Mouse (Mus musculus) lung, embryonic 16.5 days (tissue): ENCODE measurements around the gene Ttc14. TPM values are rescaled to one million over a fixed set of nuclear protein-coding genes. Genes with fewer than 3 reads are reported as not detected.

Source experiments
- ATAC-seq: fragments of 200-750 bp; cut with Nextera tagmentation; 2 replicates; pipeline ENCODE4 v1.8.0; 2017; ENCODE audit warnings: low read depth, mild to moderate bottlenecking, moderate library complexity
- H3K27ac ChIP-seq: fragments of 300-500 bp; sonication (generic); 2 replicates; pipeline ENCODE4 v1.5.1; 2014; ENCODE audit warnings: mild to moderate bottlenecking, control low read depth, low read length
- H3K27me3 ChIP-seq: fragments of 300-500 bp; sonication (generic); 2 replicates; pipeline ENCODE4 v1.6.1; 2014; ENCODE audit warnings: low read depth, low read length, mixed read lengths; ENCODE audit not compliant: control insufficient read depth, insufficient read depth
- H3K36me3 ChIP-seq: fragments of 300-500 bp; sonication (generic); 2 replicates; pipeline ENCODE4 v1.6.1; 2014; ENCODE audit warnings: low read length; ENCODE audit not compliant: control insufficient read depth, insufficient read depth
- H3K4me1 ChIP-seq: fragments of 300-500 bp; sonication (generic); replicated peaks from 2 replicates; pipeline ENCODE4 v1.6.1; 2014; ENCODE audit warnings: low read length, mixed read lengths; ENCODE audit not compliant: control insufficient read depth, insufficient read depth
- H3K4me2 ChIP-seq: fragments of 300-500 bp; sonication (generic); 2 replicates; pipeline ENCODE4 v1.6.1; 2014; ENCODE audit warnings: low read depth, low read length, control low read depth
- H3K4me3 ChIP-seq: fragments of 300-500 bp; sonication (generic); 2 replicates; pipeline ENCODE4 v1.5.1; 2014; ENCODE audit warnings: mild to moderate bottlenecking, low read length, control low read depth
- H3K9ac ChIP-seq: fragments of 300-500 bp; sonication (generic); 2 replicates; pipeline ENCODE4 v1.6.1; 2014; ENCODE audit warnings: low read length, control low read depth
- H3K9me3 ChIP-seq: fragments of 300-500 bp; sonication (generic); 2 replicates; pipeline ENCODE4 v1.6.1; 2016; ENCODE audit warnings: low read length; ENCODE audit not compliant: control insufficient read depth
- WGBS: fragments of 180-500 bp; shearing (Covaris S2); extraction: QIAGEN DNeasy Blood & Tissue Kit; methylation state at CpG from one replicate; pipeline ENCODE4 v1.1.7; 2014; 5-methylcytosine and 5-hydroxymethylcytosine counted together
- polyA plus RNA-seq: library from polyadenylated mRNA; unstranded; fragments of >200 nt; fragmentation: Nextera tagmentation; extraction: Ambion mirVana; gene quantifications from 2 replicates; pipeline ENCODE4 v1.2.1, GENCODE M21; 2015

The Ttc14 gene
- polyA plus RNA-seq: 58.4 and 58.5 TPM in 2 replicates

DNA sequence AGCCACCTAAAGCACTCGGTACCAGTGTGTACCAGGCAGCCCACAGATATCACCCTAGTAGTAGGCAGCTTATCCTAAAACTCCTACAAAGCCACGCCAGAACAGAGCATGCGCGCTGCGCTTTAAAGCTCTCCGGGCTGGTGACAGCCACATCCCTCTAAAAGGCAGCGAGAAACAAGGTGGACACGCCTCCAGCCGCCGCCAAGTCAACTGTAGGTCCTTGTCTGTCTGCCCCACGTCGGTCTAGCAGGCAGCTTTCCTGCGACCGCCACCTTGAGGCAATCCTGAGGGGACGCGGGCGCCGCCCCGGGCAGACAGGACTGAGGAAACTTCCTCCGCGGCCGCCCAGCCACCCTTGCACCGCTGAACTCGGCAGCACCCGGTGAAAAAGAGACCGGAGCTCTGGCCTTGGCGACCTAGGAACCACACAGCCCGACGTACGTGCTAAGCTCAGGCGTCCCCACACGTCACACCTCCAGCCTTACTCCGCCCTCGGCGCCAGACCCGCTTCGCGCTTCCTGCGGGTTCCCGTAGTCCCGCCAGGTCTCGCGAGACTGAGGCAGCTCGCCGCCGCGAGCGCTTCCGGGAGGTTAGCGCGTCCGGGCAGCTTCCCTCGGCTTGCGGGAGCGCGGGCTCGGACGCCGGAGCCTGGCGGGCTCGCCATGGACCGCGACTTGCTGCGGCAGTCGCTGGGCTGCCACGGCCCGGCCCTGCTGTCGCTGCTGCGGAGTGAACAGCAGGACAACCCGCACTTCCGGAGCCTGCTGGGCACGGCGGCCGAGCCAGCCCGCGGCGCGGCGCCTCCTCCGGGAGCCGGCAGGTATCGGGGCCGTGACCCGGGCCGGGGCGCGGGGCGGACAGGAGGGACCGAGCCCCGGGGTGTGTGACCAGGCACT, at the start of gene Ttc14:
Gene Ttc14, plus strand, starts transcription at position 216 of the 896 bp plus-strand sequence.
- Histone ChIP-seq H3K9me3 (no peaks in the 10 kb centered on the region), H3K27ac (peak within 1 kb of the TSS; percentile 100), H3K27me3 (no peaks in the 10 kb centered on the region), H3K4me2 (peak within 1 kb of the TSS; percentile 76), H3K9ac (peak within 1 kb of the TSS; percentile 99), H3K4me3 (peak within 1 kb of the TSS; percentile 93), H3K36me3 (peaks cover 8% of the 10 kb centered on the region), H3K4me1 (peaks cover 14% of the 10 kb centered on the region)
- ATAC-seq: peak; percentile 99
- under 1% methylated on average over 90 of the region's 90 CpGs for WGBS

DNA sequence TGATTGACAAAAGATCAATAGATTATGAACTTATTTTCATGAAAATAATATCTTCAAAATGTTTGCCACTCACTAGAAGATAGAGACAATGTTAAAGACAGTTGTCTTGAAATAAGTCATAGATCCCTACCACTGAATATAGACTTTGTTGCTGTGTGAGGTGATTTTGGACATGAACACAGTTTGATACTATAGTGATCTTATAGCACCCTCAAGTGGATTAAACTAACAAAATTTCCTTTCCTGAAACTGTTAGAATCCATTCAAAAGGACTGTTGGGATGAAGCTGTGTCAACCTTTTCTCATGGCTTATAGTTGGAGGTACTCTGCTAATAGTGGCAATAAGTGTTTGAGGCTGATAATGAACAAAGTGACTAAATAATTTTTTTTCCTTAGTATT, 8.7 kb upstream of the Ttc14 start:
- Histone ChIP-seq H3K4me2 (no peak overlapping the region), H3K9ac (no peak overlapping the region), H3K27ac (no peak overlapping the region), H3K27me3 (no peaks in the 10 kb centered on the region), H3K9me3 (no peaks in the 10 kb centered on the region), H3K4me3 (no peak overlapping the region), H3K4me1 (no peaks in the 10 kb centered on the region), H3K36me3 (no peaks in the 10 kb centered on the region)
- no peak for ATAC-seq

DNA sequence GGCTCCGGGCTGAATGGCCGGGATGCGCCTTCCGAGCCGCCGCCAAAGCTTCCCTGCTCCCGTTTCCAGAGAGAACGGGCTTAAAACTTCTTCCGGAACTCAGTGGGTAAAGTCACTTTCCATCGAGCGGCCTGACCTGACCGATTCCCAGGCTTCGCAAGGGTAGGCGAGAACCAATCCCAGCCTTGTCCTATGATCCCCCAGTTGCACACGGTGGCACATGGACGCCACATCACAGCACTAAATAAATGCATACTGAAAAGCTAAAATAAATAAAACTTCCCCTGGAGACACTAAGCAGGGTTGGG, 835 bp downstream of the Ttc14 start:
- H3K9me3 ChIP-seq: no peaks in the 10 kb centered on the region

DNA sequence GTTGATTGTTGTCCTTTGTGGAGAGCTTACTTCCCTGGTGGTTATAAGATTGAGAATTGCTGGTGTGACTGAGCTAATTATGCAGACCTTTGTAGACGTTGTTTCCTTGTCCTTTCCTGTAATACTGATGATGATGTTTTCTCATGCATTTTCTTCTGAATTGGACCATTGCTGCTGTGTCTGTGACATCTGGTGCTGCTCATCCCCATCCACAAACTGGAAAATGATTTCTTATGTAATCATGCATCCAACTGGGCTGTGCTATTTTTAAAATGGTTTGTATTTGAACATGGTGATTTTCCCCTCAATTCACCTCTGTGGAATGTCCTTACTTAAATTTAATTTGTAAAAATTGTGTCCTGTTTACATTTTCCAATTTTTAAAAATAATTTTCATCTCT, 7.5 kb downstream of the Ttc14 start:
- Histone ChIP-seq H3K27me3 (no peaks in the 10 kb centered on the region), H3K9ac (no peak overlapping the region), H3K27ac (no peak overlapping the region), H3K4me2 (no peak overlapping the region), H3K36me3 (peaks cover 29% of the 10 kb centered on the region), H3K4me1 (no peaks in the 10 kb centered on the region), H3K4me3 (no peak overlapping the region), H3K9me3 (no peaks in the 10 kb centered on the region)
- WGBS: 82% methylated on average over 1 of the region's 1 CpGs
- ATAC-seq: no peak

More for the DNA sequence above, 835 bp downstream of the Ttc14 start:
- H3K4me1 ChIP-seq: peaks cover 14% of the 10 kb centered on the region
- H3K36me3 ChIP-seq: peaks cover 11% of the 10 kb centered on the region
- under 1% methylated on average over 16 of the region's 16 CpGs for WGBS
- H3K4me3 ChIP-seq: peak overlapping the region; percentile 93
- peak overlapping the region; percentile 100 for H3K27ac ChIP-seq
- peak overlapping the region; percentile 66 for H3K4me2 ChIP-seq
- no peak; the same call in 1 of the 2 replicates for ATAC-seq
- H3K27me3 ChIP-seq: no peaks in the 10 kb centered on the region
- H3K9ac ChIP-seq: peak overlapping the region; percentile 99

DNA sequence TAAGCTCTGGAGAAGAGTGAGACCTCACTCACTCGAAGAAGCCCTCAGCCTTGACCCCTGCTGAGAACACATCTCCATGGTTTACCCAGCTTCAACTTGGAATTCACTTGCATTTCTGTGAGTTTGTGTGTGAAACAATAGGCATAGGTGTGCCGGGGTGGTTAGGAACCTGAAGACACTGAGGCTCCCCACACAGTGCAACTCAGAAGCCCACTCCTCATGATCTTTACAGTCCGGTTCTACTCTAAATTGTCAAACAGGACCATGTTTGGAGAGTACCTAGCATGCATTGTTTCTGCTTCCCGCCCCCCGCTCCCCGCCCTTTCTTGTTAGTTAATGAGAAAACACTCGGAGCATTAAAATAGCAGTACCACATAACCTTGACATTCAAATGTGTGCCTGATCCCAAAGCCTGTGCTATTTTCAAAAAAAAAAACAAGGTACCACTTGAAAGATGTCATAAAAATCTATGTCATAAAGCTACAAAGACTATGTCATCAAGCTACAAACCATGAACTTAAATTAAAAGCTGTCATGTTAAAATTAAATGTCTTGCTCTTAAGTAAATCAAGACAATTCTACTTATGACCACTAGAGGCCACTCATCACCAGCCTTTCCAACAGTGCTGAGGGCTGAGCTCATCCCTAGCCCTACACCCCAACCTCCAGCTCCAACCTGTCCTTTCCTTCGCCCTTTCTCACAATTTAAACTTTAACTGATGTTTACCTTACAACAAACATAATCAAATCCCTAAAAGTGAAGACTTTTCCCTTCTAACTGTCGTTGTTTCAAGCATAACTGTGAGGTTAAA, 24.7 kb downstream of the Ttc14 start:
- Histone ChIP-seq H3K4me3 (no peak overlapping the region), H3K27ac (no peak overlapping the region), H3K4me1 (no peaks in the 10 kb centered on the region), H3K27me3 (no peaks in the 10 kb centered on the region), H3K9me3 (no peaks in the 10 kb centered on the region), H3K4me2 (no peak overlapping the region), H3K36me3 (no peaks in the 10 kb centered on the region), H3K9ac (no peak overlapping the region)
- WGBS: 35% methylated on average over 9 of the region's 9 CpGs
- peak; percentile 54; the same call in 1 of the 2 replicates for ATAC-seq

DNA sequence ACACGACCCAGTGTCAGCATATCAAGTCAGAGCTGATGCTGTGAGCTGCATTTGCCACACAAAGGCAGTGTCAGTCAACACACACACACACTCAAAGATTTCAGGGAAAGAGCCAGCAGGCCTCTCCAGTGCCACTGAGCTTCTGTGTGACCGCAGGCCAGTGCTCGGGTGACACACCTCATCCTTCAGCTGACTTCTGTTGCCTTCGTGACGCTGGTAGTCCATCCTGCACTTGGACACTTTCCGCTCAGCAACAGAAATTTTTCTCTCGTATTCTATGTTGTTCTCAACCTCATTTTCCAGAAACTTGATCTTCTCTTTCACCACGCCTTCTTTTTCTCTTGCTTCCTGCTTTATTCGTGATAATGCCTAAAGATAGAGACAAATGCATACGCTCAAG, 32.7 kb downstream of the Ttc14 start:
- H3K9me3 ChIP-seq: no peaks in the 10 kb centered on the region
- no peak overlapping the region for H3K27ac ChIP-seq
- no peak overlapping the region for H3K4me2 ChIP-seq
- ATAC-seq: no peak
- H3K9ac ChIP-seq: no peak overlapping the region
- no peaks in the 10 kb centered on the region for H3K27me3 ChIP-seq
- H3K36me3 ChIP-seq: no peaks in the 10 kb centered on the region
- no peaks in the 10 kb centered on the region for H3K4me1 ChIP-seq
- WGBS: 66% methylated on average over 10 of the region's 10 CpGs
- no peak overlapping the region for H3K4me3 ChIP-seq

DNA sequence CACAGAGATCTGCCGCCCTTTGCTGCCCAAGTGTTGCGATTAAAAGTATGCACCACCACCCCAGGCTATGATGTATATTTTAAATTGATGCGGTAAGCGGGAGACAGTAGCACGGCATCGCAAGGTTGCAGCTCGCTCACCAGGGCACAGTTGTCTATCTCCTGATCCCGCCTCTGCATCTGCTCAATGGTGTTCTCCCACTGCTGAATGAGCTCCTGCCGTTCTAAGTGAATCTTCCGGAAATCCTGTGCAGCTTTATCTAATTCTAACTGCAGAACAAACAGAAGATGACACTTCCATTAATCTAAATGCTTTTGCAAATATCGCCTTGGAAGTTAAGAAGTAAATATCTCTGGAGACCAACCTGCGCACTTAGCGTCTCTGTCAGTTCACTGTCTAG, 36.9 kb downstream of the Ttc14 start:
- WGBS: 84% methylated on average over 13 of the region's 13 CpGs
- Histone ChIP-seq H3K9ac (no peak overlapping the region), H3K27ac (no peak overlapping the region), H3K27me3 (no peaks in the 10 kb centered on the region), H3K36me3 (no peaks in the 10 kb centered on the region), H3K4me1 (no peaks in the 10 kb centered on the region), H3K4me3 (no peak overlapping the region), H3K9me3 (no peaks in the 10 kb centered on the region), H3K4me2 (no peak overlapping the region)
- ATAC-seq: no peak

DNA sequence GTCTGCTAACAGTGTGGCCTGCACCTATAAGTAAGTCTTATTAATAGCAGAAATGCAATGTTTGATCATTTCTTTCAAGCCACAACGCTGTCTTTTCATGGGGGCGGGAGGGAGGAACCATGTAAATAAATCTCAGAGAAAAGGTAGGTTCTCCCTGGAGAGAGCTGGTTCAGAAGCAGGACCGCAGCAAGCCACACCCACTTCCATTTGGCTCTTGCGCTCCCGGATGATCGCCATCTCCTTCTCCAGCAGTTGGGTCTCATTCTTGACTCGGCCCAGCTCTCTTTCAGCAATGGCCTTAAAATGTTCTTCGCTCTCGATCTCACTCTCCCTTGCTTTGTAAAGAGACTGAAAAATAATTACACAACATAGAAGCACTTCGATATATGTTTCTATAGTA, 39.2 kb downstream of the Ttc14 start:
- no peaks in the 10 kb centered on the region for H3K4me1 ChIP-seq

More for the DNA sequence above, 39.2 kb downstream of the Ttc14 start:
- Histone ChIP-seq H3K36me3 (no peaks in the 10 kb centered on the region), H3K9ac (no peak overlapping the region), H3K4me2 (peak overlapping the region; percentile 32), H3K4me3 (peak overlapping the region; percentile 13), H3K27ac (no peak overlapping the region), H3K27me3 (no peaks in the 10 kb centered on the region), H3K9me3 (no peaks in the 10 kb centered on the region)
- 41% methylated on average over 10 of the region's 10 CpGs for WGBS
- no peak for ATAC-seq
